Mouse (Mus musculus): ENCODE data around the gene Polh.

Gene Polh

GRCm38 (mm10) chr17:46129741-46130498 lies 72.5 kb downstream of the Polh start:
- DNase-seq: no peak

- DNase-seq: no peak
Observed at GRCm38 (mm10) chr17:46127814-46128493, 74.5 kb downstream of the Polh start.

- no peak for DNase-seq
Observed at GRCm38 (mm10) chr17:46126608-46127007, 75.8 kb downstream of the Polh start.

GRCm38 (mm10) chr17:46123953-46124700 lies 78.3 kb downstream of the Polh start:
- DNase-seq: no peak

GRCm38 (mm10) chr17:46123285-46123684 lies 79.2 kb downstream of the Polh start:
- no peak for DNase-seq

GRCm38 (mm10) chr17:46122791-46123190 lies 79.7 kb downstream of the Polh start:
- DNase-seq: no peak

Measured in kidney, adult 9 months (tissue).